Mouse (Mus musculus) ES-Bruce4 (cell line): Measurements from ENCODE around the gene Calr.

Source experiments
- CTCF ChIP-seq: IDR thresholded peaks from one replicate; pipeline ENCODE4 v1.8.1; 2011; ENCODE audit warnings: low read depth, low read length
- POLR2A ChIP-seq: IDR thresholded peaks from one replicate; pipeline ENCODE4 v1.8.1; 2011; ENCODE audit warnings: low read length; ENCODE audit not compliant: insufficient read depth

- no peak for TF ChIP-seq POLR2A
- no peak for TF ChIP-seq CTCF
These were observed 2.2 kb downstream of the Calr start for GRCm38 (mm10) chr8:84844397-84845070.
